Mouse (Mus musculus) myocyte (in vitro differentiated cells): ENCODE results near the gene Snx33. TPM values are rescaled to one million over a fixed set of nuclear protein-coding genes. Genes with fewer than 3 reads are reported as not detected.

ENCODE experiments used
- H3K27me3 ChIP-seq: one replicate; pipeline ENCODE4 v1.6.1; 2011; ENCODE audit not compliant: control insufficient read depth, insufficient read depth, insufficient read length
- H3K36me3 ChIP-seq: one replicate; pipeline ENCODE4 v1.6.1; 2011; ENCODE audit not compliant: control insufficient read depth, insufficient read depth
- H3K4me2 ChIP-seq: one replicate; pipeline ENCODE4 v1.6.1; 2011; ENCODE audit warnings: low read depth, control low read depth
- H3K4me3 ChIP-seq: one replicate; pipeline ENCODE4 v1.5.1; 2011; ENCODE audit warnings: mild to moderate bottlenecking, control low read depth, moderate library complexity
- H3K79me2 ChIP-seq: one replicate; pipeline ENCODE4 v1.6.1; 2011; ENCODE audit not compliant: control insufficient read depth, insufficient read depth
- H3ac ChIP-seq: one replicate; pipeline ENCODE4 v1.6.1; 2011; ENCODE audit not compliant: control insufficient read depth, insufficient read length
- CEBPB ChIP-seq: IDR thresholded peaks from 2 replicates; pipeline ENCODE4 v1.6.1; 2011; ENCODE audit warnings: mild to moderate bottlenecking, moderate library complexity; ENCODE audit not compliant: poor library complexity, insufficient read depth, severe bottlenecking
- E2F4 ChIP-seq: IDR thresholded peaks from one replicate; pipeline ENCODE4 v1.6.1; 2011; ENCODE audit warnings: mild to moderate bottlenecking, control low read depth, moderate library complexity; ENCODE audit not compliant: insufficient read depth
- MAX ChIP-seq: IDR thresholded peaks from one replicate; pipeline ENCODE4 v1.6.1; 2011; ENCODE audit warnings: low read depth, mild to moderate bottlenecking, control low read depth
- MYOD1 ChIP-seq, 3 experiments: IDR thresholded peaks; one replicate each; pipeline ENCODE4 v1.6.1; 2011; ENCODE audit warnings: control low read depth in 2 of 3, low read depth in 2 of 3, mild to moderate bottlenecking in 2 of 3, moderate library complexity in 1 of 3; ENCODE audit not compliant: insufficient read length in 2 of 3, control insufficient read depth in 1 of 3
- MYOG ChIP-seq, 3 experiments: IDR thresholded peaks; one replicate each; pipeline ENCODE4 v1.6.1; 2011; ENCODE audit warnings: control low read depth in 2 of 3, low read depth in 2 of 3, mild to moderate bottlenecking in 2 of 3; ENCODE audit not compliant: insufficient read length in 2 of 3, control insufficient read depth in 1 of 3, insufficient read depth in 1 of 3
- POLR2A ChIP-seq: IDR thresholded peaks from one replicate; pipeline ENCODE4 v1.6.1; 2011; ENCODE audit warnings: low read depth, mild to moderate bottlenecking, control low read depth, moderate library complexity; ENCODE audit not compliant: insufficient read length
- POLR2AphosphoS2 ChIP-seq: IDR thresholded peaks from one replicate; pipeline ENCODE4 v1.6.1; 2011; ENCODE audit warnings: low read depth, control low read depth; ENCODE audit not compliant: insufficient read length
- REST ChIP-seq: IDR thresholded peaks from one replicate; pipeline ENCODE4 v1.6.1; 2011; ENCODE audit warnings: mild to moderate bottlenecking, control low read depth, moderate library complexity; ENCODE audit not compliant: insufficient read depth, insufficient read length
- SRF ChIP-seq: IDR thresholded peaks from one replicate; pipeline ENCODE4 v1.6.1; 2011; ENCODE audit warnings: low read depth; ENCODE audit not compliant: control insufficient read depth, insufficient read length
- TCF12 ChIP-seq: IDR thresholded peaks from one replicate; pipeline ENCODE4 v1.6.1; 2011; ENCODE audit warnings: mild to moderate bottlenecking, control low read depth; ENCODE audit not compliant: poor library complexity, insufficient read depth, severe bottlenecking
- TCF3 ChIP-seq: IDR thresholded peaks from one replicate; pipeline ENCODE4 v1.6.1; 2011; ENCODE audit warnings: low read depth, control low read depth; ENCODE audit not compliant: insufficient read length
- USF1 ChIP-seq: IDR thresholded peaks from one replicate; pipeline ENCODE4 v1.6.1; 2011; ENCODE audit warnings: low read depth, mild to moderate bottlenecking, control low read depth, moderate library complexity
- polyA plus RNA-seq: library from polyadenylated mRNA; unstranded; fragments of >200 nt; fragmentation: generic; extraction: Trizol; gene quantifications from one replicate; pipeline ENCODE4 v1.2.1, GENCODE M21; 2012; ENCODE audit warnings: missing spikeins

The Snx33 gene
- polyA plus RNA-seq, 1 experiment: 9.4 TPM

GRCm38 (mm10) chr9:56896779-56897178, 31.4 kb downstream of the Snx33 start:
- Histone ChIP-seq H3K4me3 (no peak overlapping the region), H3ac (no peak overlapping the region), H3K27me3 (no peaks in the 10 kb centered on the region), H3K36me3 (no peaks in the 10 kb centered on the region), H3K79me2 (no peaks in the 10 kb centered on the region), H3K4me2 (no peak overlapping the region)
- TF ChIP-seq MAX: no peak
- peak; percentile 34 for TF ChIP-seq POLR2A
- TF ChIP-seq USF1: no peak

DNA sequence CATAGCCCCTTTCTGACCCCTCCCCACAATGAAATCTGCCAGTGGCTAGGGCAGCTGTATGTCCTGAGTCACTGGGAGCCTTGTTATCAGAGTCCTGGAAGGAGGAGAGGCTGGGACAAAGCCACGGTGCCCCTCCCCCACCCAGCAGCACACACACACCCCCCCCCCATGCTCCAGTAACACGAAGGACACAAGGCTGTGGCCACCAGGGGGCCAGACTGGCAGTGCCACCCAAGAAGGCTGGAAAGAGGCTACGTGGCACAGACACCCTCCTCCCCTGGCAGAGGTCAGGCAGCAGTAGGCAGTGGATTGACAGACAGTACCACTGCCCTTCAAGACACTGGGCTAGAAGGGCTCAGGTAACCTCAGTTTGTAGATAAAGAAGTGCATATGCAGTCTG, 34.2 kb downstream of the Snx33 start:
- Histone ChIP-seq H3K4me2 (no peak overlapping the region), H3K27me3 (no peaks in the 10 kb centered on the region), H3K4me3 (no peak overlapping the region), H3ac (no peak overlapping the region), H3K79me2 (no peaks in the 10 kb centered on the region), H3K36me3 (peaks cover 16% of the 10 kb centered on the region)
- TF ChIP-seq REST (no peak), MAX (no peak)

GRCm38 (mm10) chr9:56893313-56893712, 34.9 kb downstream of the Snx33 start:
- no peak overlapping the region for H3K4me3 ChIP-seq
- H3K36me3 ChIP-seq: peaks cover 21% of the 10 kb centered on the region
- TF ChIP-seq POLR2AphosphoS2 (peak; percentile 12), USF1 (no peak), CEBPB (no peak), MYOG (IDR thresholded peaks at IDR 0.05; ENCODE audit: control insufficient read depth in 1 of 3, insufficient read depth in 1 of 3, insufficient read length in 2 of 3, low read depth in 2 of 3) (no peak)
- H3K27me3 ChIP-seq: no peaks in the 10 kb centered on the region
- no peaks in the 10 kb centered on the region for H3K79me2 ChIP-seq
- no peak overlapping the region for H3K4me2 ChIP-seq
- no peak overlapping the region for H3ac ChIP-seq

DNA sequence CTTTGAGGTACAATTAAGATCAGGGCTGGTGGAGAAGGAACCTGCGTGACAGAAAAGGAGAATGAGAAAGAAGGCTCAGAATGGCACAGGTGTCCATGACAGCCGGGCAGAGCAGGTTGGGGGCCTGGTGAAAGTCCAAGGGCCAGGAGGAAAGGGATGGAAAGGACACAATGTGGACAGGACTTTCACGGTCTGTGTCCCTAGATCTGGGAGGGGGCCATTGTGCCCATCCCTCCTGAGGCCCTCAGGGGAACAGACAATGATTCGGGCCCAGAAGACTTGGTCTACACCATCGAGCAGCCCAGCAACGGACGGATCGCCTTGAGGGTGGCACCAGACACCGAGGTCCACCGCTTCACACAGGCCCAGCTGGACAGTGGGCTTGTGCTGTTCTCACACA, 36.1 kb downstream of the Snx33 start:
- Histone ChIP-seq H3K4me2 (no peak overlapping the region), H3K36me3 (peaks cover 21% of the 10 kb centered on the region), H3K79me2 (no peaks in the 10 kb centered on the region), H3ac (no peak overlapping the region), H3K27me3 (no peaks in the 10 kb centered on the region), H3K4me3 (no peak overlapping the region)
- TF ChIP-seq MYOD1 (IDR thresholded peaks at IDR 0.05; ENCODE audit: control insufficient read depth in 1 of 3, insufficient read length in 2 of 3, low read depth in 2 of 3): no peak
- TF ChIP-seq MYOG (IDR thresholded peaks at IDR 0.05; ENCODE audit: control insufficient read depth in 1 of 3, insufficient read depth in 1 of 3, insufficient read length in 2 of 3, low read depth in 2 of 3): no peak
- TF ChIP-seq POLR2AphosphoS2: no peak
- TF ChIP-seq CEBPB: no peak
- TF ChIP-seq E2F4: no peak
- TF ChIP-seq POLR2A: no peak
- TF ChIP-seq TCF3: no peak
- no peak for TF ChIP-seq USF1
- no peak for TF ChIP-seq TCF12
- no peak for TF ChIP-seq MAX
- no peak for TF ChIP-seq SRF
- no peak for TF ChIP-seq REST

DNA sequence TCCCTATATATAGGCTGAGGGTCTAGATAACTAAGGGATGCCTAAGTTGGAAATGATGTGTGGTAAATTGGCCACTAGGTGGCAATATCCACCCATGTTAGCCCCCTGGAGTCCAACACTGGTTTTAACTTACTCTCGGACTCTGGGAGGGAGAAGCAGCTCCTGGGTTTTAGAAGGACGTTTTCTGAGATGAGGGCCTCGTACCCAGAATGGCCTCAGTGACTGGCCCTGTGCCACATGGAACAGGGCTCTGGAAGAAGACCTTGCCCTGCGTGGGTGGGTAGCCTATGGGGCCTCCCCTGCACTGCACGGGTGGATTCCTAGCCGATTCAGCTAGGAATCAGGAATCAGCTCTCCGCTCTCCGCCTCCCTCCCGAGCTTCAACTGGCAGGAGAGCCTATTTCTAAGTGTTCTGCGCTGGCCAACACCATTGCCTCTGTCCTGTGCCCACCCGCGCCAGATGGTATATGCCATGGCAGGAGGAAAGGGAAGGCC, 36.6 kb downstream of the Snx33 start:
- no peaks in the 10 kb centered on the region for H3K27me3 ChIP-seq
- TF ChIP-seq USF1 (no peak), POLR2A (no peak), MAX (no peak), POLR2AphosphoS2 (no peak), TCF3 (no peak), MYOD1 (IDR thresholded peaks at IDR 0.05; ENCODE audit: control insufficient read depth in 1 of 3, insufficient read length in 2 of 3, low read depth in 2 of 3) (no peak), TCF12 (no peak)
- H3K79me2 ChIP-seq: no peaks in the 10 kb centered on the region
- H3K4me3 ChIP-seq: no peak overlapping the region
- no peak overlapping the region for H3K4me2 ChIP-seq
- H3ac ChIP-seq: no peak overlapping the region
- H3K36me3 ChIP-seq: peaks cover 21% of the 10 kb centered on the region

DNA sequence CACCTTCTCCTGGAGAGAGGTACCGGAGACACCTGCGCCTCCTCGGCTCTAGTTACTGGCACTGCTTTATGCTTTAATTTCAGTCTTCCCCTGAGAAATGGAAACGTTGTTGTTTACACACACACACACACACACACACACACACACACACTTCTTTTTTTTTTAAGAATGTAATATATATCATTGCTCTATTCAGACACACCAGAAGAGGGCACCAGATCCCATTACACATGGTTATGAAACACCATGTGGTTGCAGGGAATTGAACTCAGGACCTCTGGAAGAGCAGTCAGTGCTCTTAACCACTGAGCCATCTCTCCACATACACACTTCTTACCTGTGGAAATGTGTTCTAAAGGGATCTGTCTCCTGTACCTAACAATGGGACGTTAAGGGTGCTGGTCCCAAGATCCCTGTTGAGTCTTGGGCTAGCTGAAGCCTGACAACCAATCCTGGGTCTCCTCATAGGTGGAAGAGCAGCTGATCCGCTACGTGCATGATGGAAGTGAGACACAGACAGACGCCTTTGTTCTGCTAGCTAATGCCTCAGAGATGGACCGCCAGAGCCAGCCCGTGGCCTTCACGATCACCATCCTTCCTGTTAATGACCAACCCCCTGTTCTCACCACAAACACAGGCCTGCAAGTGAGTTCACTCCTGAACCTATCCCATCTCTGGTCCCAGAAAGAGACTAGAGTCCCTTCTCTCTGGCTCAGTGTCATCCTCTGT, 37.5 kb downstream of the Snx33 start:
- Histone ChIP-seq H3K4me2 (no peak overlapping the region), H3K79me2 (no peaks in the 10 kb centered on the region), H3ac (no peak overlapping the region), H3K36me3 (peaks cover 21% of the 10 kb centered on the region), H3K27me3 (no peaks in the 10 kb centered on the region), H3K4me3 (no peak overlapping the region)
- no peak for TF ChIP-seq REST
- no peak for TF ChIP-seq POLR2A
- TF ChIP-seq SRF: no peak
- no peak for TF ChIP-seq TCF12
- no peak for TF ChIP-seq POLR2AphosphoS2
- TF ChIP-seq MYOG (IDR thresholded peaks at IDR 0.05; ENCODE audit: control insufficient read depth in 1 of 3, insufficient read depth in 1 of 3, insufficient read length in 2 of 3, low read depth in 2 of 3): no peak
- no peak for TF ChIP-seq E2F4
- TF ChIP-seq USF1: no peak
- TF ChIP-seq TCF3: no peak
- no peak for TF ChIP-seq MYOD1 (IDR thresholded peaks at IDR 0.05; ENCODE audit: control insufficient read depth in 1 of 3, insufficient read length in 2 of 3, low read depth in 2 of 3)
- no peak for TF ChIP-seq CEBPB
- no peak for TF ChIP-seq MAX
